Mouse (Mus musculus): ENCODE measurements at regions not wholly inside any gene's neighbourhood (a gene's known extent, or its start where the extent isn't known, plus 50 kb on each side); places are given as distances from the start of the nearest gene placed in this dataset.
A peak's percentile ranks its signal among the peaks of the same experiment; 100 is the strongest.
"Not testable (repeated sequence)": the region's sequence is repeated elsewhere in the genome, so short reads cannot be mapped to it uniquely, and the experiment has no call there.

- no peak overlapping the region for H3K9ac ChIP-seq
- H3K4me2 ChIP-seq (replicated peaks): no peak overlapping the region
- no peaks in the 10 kb centered on the region for H3K9me3 ChIP-seq (replicated peaks)
- no peaks in the 10 kb centered on the region for H3K36me3 ChIP-seq
- H3K27ac ChIP-seq: no peak overlapping the region
- H3K4me3 ChIP-seq: no peak overlapping the region
- H3K4me1 ChIP-seq: no peaks in the 10 kb centered on the region
- H3K27me3 ChIP-seq: no peaks in the 10 kb centered on the region
- no peak for ATAC-seq (ENCODE audit: low FRiP score)
These were observed 346.7 kb upstream of the Cdh8 start for GRCm38 (mm10) chr8:99763012-99763411.

GRCm38 (mm10) chr8:99736190-99736589 is 319.9 kb upstream of the Cdh8 start:
- no peak for ATAC-seq (ENCODE audit: low FRiP score)
- H3K4me3 ChIP-seq: no peak overlapping the region
- no peaks in the 10 kb centered on the region for H3K36me3 ChIP-seq
- no peak overlapping the region for H3K9ac ChIP-seq
- no peaks in the 10 kb centered on the region for H3K9me3 ChIP-seq (replicated peaks)
- WGBS: 89% methylated on average over 2 of the region's 2 CpGs
- H3K4me1 ChIP-seq: no peaks in the 10 kb centered on the region
- no peaks in the 10 kb centered on the region for H3K27me3 ChIP-seq
- H3K4me2 ChIP-seq (replicated peaks): no peak overlapping the region
- no peak overlapping the region for H3K27ac ChIP-seq

- Histone ChIP-seq H3K4me2 (replicated peaks) (no peak overlapping the region), H3K4me3 (no peak overlapping the region), H3K4me1 (no peaks in the 10 kb centered on the region), H3K9ac (no peak overlapping the region), H3K9me3 (replicated peaks) (no peaks in the 10 kb centered on the region), H3K27me3 (no peaks in the 10 kb centered on the region), H3K36me3 (no peaks in the 10 kb centered on the region), H3K27ac (no peak overlapping the region)
- ATAC-seq (ENCODE audit: low FRiP score): no peak; the same call in 1 of the 2 replicates
- 82% methylated on average over 5 of the region's 5 CpGs for whole genome bisulfite sequencing
These were observed 308.5 kb upstream of the Cdh8 start for GRCm38 (mm10) chr8:99724626-99725218.

- Histone ChIP-seq H3K4me3 (no peak overlapping the region), H3K36me3 (no peaks in the 10 kb centered on the region), H3K4me1 (no peaks in the 10 kb centered on the region), H3K9me3 (replicated peaks) (no peaks in the 10 kb centered on the region), H3K27me3 (no peaks in the 10 kb centered on the region), H3K27ac (no peak overlapping the region), H3K9ac (no peak overlapping the region), H3K4me2 (replicated peaks) (no peak overlapping the region)
- ATAC-seq (ENCODE audit: low FRiP score): no peak
These were observed 302.7 kb upstream of the Cdh8 start for GRCm38 (mm10) chr8:99718927-99719326.

GRCm38 (mm10) chr8:99681673-99682072 is 265.4 kb upstream of the Cdh8 start:
- ATAC-seq (ENCODE audit: low FRiP score): no peak
- no peak overlapping the region for H3K9ac ChIP-seq
- WGBS: 64% methylated on average over 3 of the region's 3 CpGs

GRCm38 (mm10) chr8:99679253-99679899 is 263.1 kb upstream of the Cdh8 start:
- ATAC-seq (ENCODE audit: low FRiP score): peak; percentile 69
- WGBS: 57% methylated on average over 6 of the region's 6 CpGs

More at GRCm38 (mm10) chr8:99681673-99682072, 265.4 kb upstream of the Cdh8 start:
- no peak overlapping the region for H3K27ac ChIP-seq
- H3K4me1 ChIP-seq: no peaks in the 10 kb centered on the region
- H3K4me3 ChIP-seq: no peak overlapping the region
- H3K36me3 ChIP-seq: no peaks in the 10 kb centered on the region
- H3K27me3 ChIP-seq: no peaks in the 10 kb centered on the region
- H3K9me3 ChIP-seq (replicated peaks): no peaks in the 10 kb centered on the region
- H3K4me2 ChIP-seq (replicated peaks): no peak overlapping the region

GRCm38 (mm10) chr8:99667693-99668092 is 251.4 kb upstream of the Cdh8 start:
- H3K4me3 ChIP-seq; ATAC-seq (ENCODE audit: low FRiP score); H3K36me3 ChIP-seq: not testable (repeated sequence)

More at GRCm38 (mm10) chr8:99679253-99679899, 263.1 kb upstream of the Cdh8 start:
- not testable (repeated sequence) for H3K4me1 ChIP-seq; H3K36me3 ChIP-seq; H3K27me3 ChIP-seq; H3K4me3 ChIP-seq; H3K4me2 ChIP-seq (replicated peaks); H3K9me3 ChIP-seq (replicated peaks); H3K9ac ChIP-seq; H3K27ac ChIP-seq

GRCm38 (mm10) chr8:99651302-99651621 is 235.0 kb upstream of the Cdh8 start:
- H3K4me2 ChIP-seq (replicated peaks): no peak overlapping the region
- H3K27me3 ChIP-seq: no peaks in the 10 kb centered on the region
- no peaks in the 10 kb centered on the region for H3K36me3 ChIP-seq
- no peak overlapping the region for H3K4me3 ChIP-seq
- no peak for ATAC-seq (ENCODE audit: low FRiP score)
- no peak overlapping the region for H3K27ac ChIP-seq
- WGBS: 81% methylated on average over 2 of the region's 2 CpGs
- H3K4me1 ChIP-seq: no peaks in the 10 kb centered on the region
- H3K9me3 ChIP-seq (replicated peaks): no peaks in the 10 kb centered on the region
- no peak overlapping the region for H3K9ac ChIP-seq

More at GRCm38 (mm10) chr8:99667693-99668092, 251.4 kb upstream of the Cdh8 start:
- not testable (repeated sequence) for H3K9me3 ChIP-seq (replicated peaks); H3K4me1 ChIP-seq; H3K4me2 ChIP-seq (replicated peaks); H3K27me3 ChIP-seq; H3K27ac ChIP-seq; H3K9ac ChIP-seq
- 56% methylated on average over 1 of the region's 1 CpGs for WGBS

- whole genome bisulfite sequencing: 78% methylated on average over 9 of the region's 9 CpGs
- Histone ChIP-seq H3K4me2 (replicated peaks) (no peak overlapping the region), H3K4me1 (no peaks in the 10 kb centered on the region), H3K4me3 (no peak overlapping the region), H3K27me3 (no peaks in the 10 kb centered on the region), H3K9me3 (replicated peaks) (no peaks in the 10 kb centered on the region), H3K36me3 (no peaks in the 10 kb centered on the region), H3K9ac (no peak overlapping the region), H3K27ac (no peak overlapping the region)
- ATAC-seq (ENCODE audit: low FRiP score): no peak
These were observed 234.5 kb upstream of the Cdh8 start for GRCm38 (mm10) chr8:99650587-99651301.

GRCm38 (mm10) chr8:99640543-99640942 is 224.3 kb upstream of the Cdh8 start:
- Histone ChIP-seq H3K27ac (no peak overlapping the region), H3K4me3 (no peak overlapping the region), H3K36me3 (no peaks in the 10 kb centered on the region), H3K27me3 (no peaks in the 10 kb centered on the region), H3K4me1 (peaks cover 2% of the 10 kb centered on the region; the same call in 1 of the 2 replicates), H3K9me3 (replicated peaks) (no peaks in the 10 kb centered on the region), H3K4me2 (replicated peaks) (no peak overlapping the region), H3K9ac (no peak overlapping the region)
- ATAC-seq (ENCODE audit: low FRiP score): no peak
- 21% methylated on average over 3 of the region's 3 CpGs for WGBS

- H3K9ac ChIP-seq; H3K27me3 ChIP-seq; H3K36me3 ChIP-seq; H3K9me3 ChIP-seq (replicated peaks); H3K4me2 ChIP-seq (replicated peaks); H3K4me1 ChIP-seq; H3K4me3 ChIP-seq; H3K27ac ChIP-seq; ATAC-seq (ENCODE audit: low FRiP score): not testable (repeated sequence)
- WGBS: 86% methylated on average over 1 of the region's 1 CpGs
These were observed 214.7 kb upstream of the Cdh8 start for GRCm38 (mm10) chr8:99630958-99631357.

GRCm38 (mm10) chr8:99621626-99622025 is 205.4 kb upstream of the Cdh8 start:
- H3K9ac ChIP-seq: no peak overlapping the region
- no peaks in the 10 kb centered on the region for H3K9me3 ChIP-seq (replicated peaks)
- no peak overlapping the region for H3K4me3 ChIP-seq
- no peak overlapping the region for H3K4me2 ChIP-seq (replicated peaks)
- WGBS: 44% methylated on average over 2 of the region's 2 CpGs
- no peak overlapping the region for H3K27ac ChIP-seq
- no peaks in the 10 kb centered on the region for H3K4me1 ChIP-seq
- ATAC-seq (ENCODE audit: low FRiP score): no peak
- H3K27me3 ChIP-seq: no peaks in the 10 kb centered on the region
- H3K36me3 ChIP-seq: no peaks in the 10 kb centered on the region

GRCm38 (mm10) chr8:99604327-99604726 is 188.1 kb upstream of the Cdh8 start:
- not testable (repeated sequence) for H3K4me2 ChIP-seq (replicated peaks); H3K4me3 ChIP-seq; H3K9me3 ChIP-seq (replicated peaks); H3K27ac ChIP-seq; H3K36me3 ChIP-seq; ATAC-seq (ENCODE audit: low FRiP score); H3K9ac ChIP-seq; H3K27me3 ChIP-seq; H3K4me1 ChIP-seq
- WGBS: 64% methylated on average over 2 of the region's 2 CpGs

Measured in hindbrain, embryonic 12.5 days (tissue).